Mouse (Mus musculus) liver, embryonic 14.5 days (tissue): ENCODE results near the gene Omp. TPM values are rescaled to one million over a fixed set of nuclear protein-coding genes. Genes with fewer than 3 reads are reported as not detected.

Source experiments
- ATAC-seq: fragments of 200-750 bp; cut with Nextera tagmentation; 2 replicates; pipeline ENCODE4 v1.8.0; 2017; ENCODE audit warnings: moderate number of reproducible peaks, mild to moderate bottlenecking, moderate library complexity; ENCODE audit not compliant: insufficient read depth
- DNase-seq, 3 experiments: peaks; one replicate each; pipeline ENCODE4 v3.0.0-alpha.2; 2012 to 2013; ENCODE audit warnings: low read depth in 3 of 3, low spot score in 3 of 3
- H3K27ac ChIP-seq: fragments of 300-500 bp; sonication (generic); 2 replicates; pipeline ENCODE4 v1.5.1; 2014; ENCODE audit warnings: moderate library complexity, mild to moderate bottlenecking, control low read depth, inconsistent platforms
- H3K27me3 ChIP-seq: fragments of 300-500 bp; sonication (generic); 2 replicates; pipeline ENCODE4 v1.6.1; 2014; ENCODE audit warnings: mild to moderate bottlenecking, low read length, moderate library complexity; ENCODE audit not compliant: control insufficient read depth, insufficient read depth
- H3K36me3 ChIP-seq: fragments of 300-500 bp; sonication (generic); replicated peaks from 2 replicates; pipeline ENCODE4 v1.6.1; 2014; ENCODE audit warnings: low read depth; ENCODE audit not compliant: control insufficient read depth, insufficient read depth
- H3K4me1 ChIP-seq, 2 experiments: fragments of 200-500 bp in 1 of 2; fragments of 300-500 bp in 1 of 2; sonication (generic) in 1 of 2; replicated peaks; 2 replicates each; pipeline ENCODE4 v1.6.1; 2012 to 2014; ENCODE audit warnings: antibody characterized with exemption in 1 of 2, inconsistent platforms in 1 of 2, low read length in 1 of 2; ENCODE audit not compliant: control insufficient read depth in 2 of 2, insufficient read depth in 2 of 2
- H3K4me2 ChIP-seq: fragments of 300-500 bp; sonication (generic); 2 replicates; pipeline ENCODE4 v1.6.1; 2014; ENCODE audit warnings: low read depth, mild to moderate bottlenecking, control low read depth, moderate library complexity
- H3K4me3 ChIP-seq, 2 experiments: fragments of 200-500 bp in 1 of 2; fragments of 300-500 bp in 1 of 2; sonication (generic) in 1 of 2; 2 replicates each; pipeline ENCODE4 v1.5.1; 2012 to 2014; ENCODE audit warnings: low read depth in 2 of 2, low read length in 2 of 2, mild to moderate bottlenecking in 2 of 2, control low read depth in 1 of 2, inconsistent platforms in 1 of 2, moderate library complexity in 1 of 2; ENCODE audit not compliant: insufficient read depth in 1 of 2
- H3K9ac ChIP-seq: fragments of 300-500 bp; sonication (generic); replicated peaks from 2 replicates; pipeline ENCODE4 v1.6.1; 2014; ENCODE audit warnings: mild to moderate bottlenecking, control low read depth, moderate library complexity
- H3K9me3 ChIP-seq: fragments of 300-500 bp; sonication (generic); 2 replicates; pipeline ENCODE4 v1.6.1; 2016; ENCODE audit warnings: low read length, mixed read lengths; ENCODE audit not compliant: control insufficient read depth
- CTCF ChIP-seq: IDR thresholded peaks from 2 replicates; pipeline ENCODE4 v1.5.1; 2016; ENCODE audit warnings: antibody characterized with exemption, low read depth, control low read depth
- EP300 ChIP-seq: IDR thresholded peaks from 2 replicates; pipeline ENCODE4 v1.6.1; 2016; ENCODE audit warnings: antibody characterized with exemption, low read depth
- WGBS: fragments of 180-500 bp; shearing (Covaris S2); extraction: QIAGEN DNeasy Blood & Tissue Kit; methylation state at CpG from one replicate; pipeline ENCODE4 v1.1.7; 2014; ENCODE audit not compliant: insufficient replicate concordance; 5-methylcytosine and 5-hydroxymethylcytosine counted together
- polyA plus RNA-seq, 2 experiments: library from polyadenylated mRNA; depleted of rRNA in 1 of 2; stranded (reverse) in 1 of 2; unstranded in 1 of 2; fragments of >200 nt; fragmentation: Nextera tagmentation in 1 of 2; extraction: Ambion mirVana in 1 of 2; gene quantifications; 2 replicates each; pipeline versions ENCODE4 v1.2.1 to v1.2.3; 2012 to 2014

Gene Omp
- polyA plus RNA-seq, 2 experiments: 0.44 to 0.61 TPM

- WGBS: 62% methylated on average over 8 of the region's 8 CpGs
- H3K4me2 ChIP-seq: no peak overlapping the region
- no peak for DNase-seq
- no peaks in the 10 kb centered on the region for H3K27me3 ChIP-seq
- ATAC-seq: no peak
- peaks cover 0 to 7% of the 10 kb centered on the region in 2 experiments; a peak in 2 of 4 replicates for H3K4me1 ChIP-seq
- H3K27ac ChIP-seq: no peak overlapping the region
- H3K36me3 ChIP-seq: peaks cover 18% of the 10 kb centered on the region
- TF ChIP-seq CTCF: no peak
- no peak for TF ChIP-seq EP300
- no peak overlapping the region for H3K9ac ChIP-seq
- no peaks in the 10 kb centered on the region for H3K9me3 ChIP-seq
- H3K4me3 ChIP-seq: no peak overlapping the region
Measured at GRCm38 (mm10) chr7:98121673-98122072, 23.6 kb downstream of the Omp start.

- TF ChIP-seq CTCF: no peak
- no peak for TF ChIP-seq EP300
- ATAC-seq: no peak
- no peak overlapping the region for H3K9ac ChIP-seq
- H3K4me3 ChIP-seq: no peak overlapping the region
- no peak overlapping the region for H3K4me2 ChIP-seq
- no peaks in the 10 kb centered on the region for H3K9me3 ChIP-seq
- H3K36me3 ChIP-seq: peaks cover 18% of the 10 kb centered on the region
- peaks cover 0 to 7% of the 10 kb centered on the region in 2 experiments; a peak in 2 of 4 replicates for H3K4me1 ChIP-seq
- no peaks in the 10 kb centered on the region for H3K27me3 ChIP-seq
- WGBS: 66% methylated on average over 3 of the region's 3 CpGs
- DNase-seq: no peak
- no peak overlapping the region for H3K27ac ChIP-seq
Measured at GRCm38 (mm10) chr7:98121241-98121640, 24.1 kb downstream of the Omp start.

GRCm38 (mm10) chr7:98120325-98120724 is 25.0 kb downstream of the Omp start:
- peak overlapping the region in 1 of 2 experiments; percentile 45; a peak in 1 of 4 replicates for H3K4me3 ChIP-seq
- no peak overlapping the region for H3K9ac ChIP-seq
- no peak overlapping the region for H3K27ac ChIP-seq
- no peaks in the 10 kb centered on the region for H3K9me3 ChIP-seq
- peak; percentile 89 for TF ChIP-seq CTCF
- TF ChIP-seq EP300: no peak
- H3K36me3 ChIP-seq: peaks cover 11% of the 10 kb centered on the region
- WGBS: 8% methylated on average over 7 of the region's 7 CpGs
- H3K4me2 ChIP-seq: no peak overlapping the region
- ATAC-seq (peak; percentile 41), DNase-seq (peak in 2 of 3 experiments; percentile 27 to 37)
- peaks cover 0 to 7% of the 10 kb centered on the region in 2 experiments; a peak in 2 of 4 replicates for H3K4me1 ChIP-seq
- H3K27me3 ChIP-seq: no peaks in the 10 kb centered on the region

- DNase-seq (no peak), ATAC-seq (no peak)
- TF ChIP-seq CTCF (no peak), EP300 (no peak)
- Histone ChIP-seq H3K27me3 (no peaks in the 10 kb centered on the region), H3K9me3 (no peaks in the 10 kb centered on the region), H3K27ac (no peak overlapping the region), H3K4me3 (no peak overlapping the region), H3K4me2 (no peak overlapping the region), H3K4me1 (peaks cover 0 to 7% of the 10 kb centered on the region in 2 experiments; a peak in 2 of 4 replicates), H3K9ac (no peak overlapping the region), H3K36me3 (peaks cover 7% of the 10 kb centered on the region)
- 71% methylated on average over 2 of the region's 2 CpGs for WGBS
Measured at GRCm38 (mm10) chr7:98119961-98120232, 25.4 kb downstream of the Omp start.

- ATAC-seq (peak; percentile 54), DNase-seq (peak in 1 of 3 experiments; percentile 23)
- H3K4me2 ChIP-seq: peak within 1 kb of the TSS; percentile 32; the same call in 1 of the 2 replicates
- peaks cover 0 to 7% of the 10 kb centered on the region in 2 experiments; a peak in 2 of 4 replicates for H3K4me1 ChIP-seq
- no peaks in the 10 kb centered on the region for H3K27me3 ChIP-seq
- 40% methylated on average over 9 of the region's 9 CpGs for WGBS
- no peaks in the 10 kb centered on the region for H3K9me3 ChIP-seq
- no peak within 1 kb of the TSS for H3K27ac ChIP-seq
- H3K4me3 ChIP-seq: peak within 1 kb of the TSS; percentile 0 to 45; a peak in 1 of 4 replicates
- H3K36me3 ChIP-seq: peaks cover 4% of the 10 kb centered on the region
- 0 out of 2 replicates have a peak, but pooled peaks have one; percentile 3 for TF ChIP-seq CTCF
- no peak for TF ChIP-seq EP300
- no peak within 1 kb of the TSS for H3K9ac ChIP-seq
Measured at GRCm38 (mm10) chr7:98119179-98119960, 25.9 kb downstream of the Omp start, which contains the start of gene Myo7a. Gene Myo7a, minus strand, starts transcription at chr7:98119524.
